Mouse (Mus musculus): ENCODE measurements around the gene Prss54.
"Not testable (repeated sequence)": the region's sequence is repeated elsewhere in the genome, so short reads cannot be mapped to it uniquely, and the experiment has no call there.

The Prss54 gene

GRCm38 (mm10) chr8:95576240-95576639, at the start of gene Prss54:
TSS of gene Prss54 (minus strand) at chr8:95576340.
- no peak for DNase-seq (ENCODE audit: low spot score in 2 of 2)

GRCm38 (mm10) chr8:95624833-95625232, 48.7 kb upstream of the Prss54 start:
- no peak for DNase-seq (ENCODE audit: low spot score in 2 of 2)

- DNase-seq (ENCODE audit: low spot score in 2 of 2): no peak
These were observed 43.9 kb upstream of the Prss54 start for GRCm38 (mm10) chr8:95620046-95620445.

- DNase-seq (ENCODE audit: low spot score in 2 of 2): no peak
These were observed 40.2 kb upstream of the Prss54 start for GRCm38 (mm10) chr8:95616383-95616782.

GRCm38 (mm10) chr8:95611769-95612168, 35.6 kb upstream of the Prss54 start:
- DNase-seq (ENCODE audit: low spot score in 2 of 2): no peak

- peak; percentile 8 to 50 for DNase-seq (ENCODE audit: low spot score in 2 of 2)
These were observed 34.6 kb upstream of the Prss54 start for GRCm38 (mm10) chr8:95610749-95611148.

GRCm38 (mm10) chr8:95609406-95609805, 33.3 kb upstream of the Prss54 start:
- no peak for DNase-seq (ENCODE audit: low spot score in 2 of 2)

- no peak for DNase-seq (ENCODE audit: low spot score in 2 of 2)
These were observed 31.1 kb upstream of the Prss54 start for GRCm38 (mm10) chr8:95607210-95607609.

GRCm38 (mm10) chr8:95606509-95606908, 30.4 kb upstream of the Prss54 start:
- not testable (repeated sequence) for DNase-seq (ENCODE audit: low spot score in 2 of 2)

- no peak for DNase-seq (ENCODE audit: low spot score in 2 of 2)
These were observed 26.0 kb upstream of the Prss54 start for GRCm38 (mm10) chr8:95602168-95602567.

GRCm38 (mm10) chr8:95601306-95601705, 25.2 kb upstream of the Prss54 start:
- DNase-seq (ENCODE audit: low spot score in 2 of 2): no peak

GRCm38 (mm10) chr8:95599861-95600260, 23.7 kb upstream of the Prss54 start:
- no peak for DNase-seq (ENCODE audit: low spot score in 2 of 2)

- DNase-seq (ENCODE audit: low spot score in 2 of 2): no peak
These were observed 20.7 kb upstream of the Prss54 start for GRCm38 (mm10) chr8:95596841-95597241.

GRCm38 (mm10) chr8:95595131-95595530, 19.0 kb upstream of the Prss54 start:
- DNase-seq (ENCODE audit: low spot score in 2 of 2): no peak

GRCm38 (mm10) chr8:95593439-95594393, 17.6 kb upstream of the Prss54 start:
- DNase-seq (ENCODE audit: low spot score in 2 of 2): peak in 1 of 2 experiments; percentile 8

GRCm38 (mm10) chr8:95592131-95592780, 16.1 kb upstream of the Prss54 start:
- DNase-seq (ENCODE audit: low spot score in 2 of 2): peak; percentile 30 to 67

- DNase-seq (ENCODE audit: low spot score in 2 of 2): no peak
These were observed 14.4 kb upstream of the Prss54 start for GRCm38 (mm10) chr8:95590539-95590938.

- no peak for DNase-seq (ENCODE audit: low spot score in 2 of 2)
These were observed 13.1 kb upstream of the Prss54 start for GRCm38 (mm10) chr8:95589282-95589681.

- no peak for DNase-seq (ENCODE audit: low spot score in 2 of 2)
These were observed 11.2 kb upstream of the Prss54 start for GRCm38 (mm10) chr8:95587339-95587738.

- no peak for DNase-seq (ENCODE audit: low spot score in 2 of 2)
These were observed 3.0 kb downstream of the Prss54 start for GRCm38 (mm10) chr8:95573146-95573545.

GRCm38 (mm10) chr8:95566809-95567208, 9.3 kb downstream of the Prss54 start:
- DNase-seq (ENCODE audit: low spot score in 2 of 2): no peak

- DNase-seq (ENCODE audit: low spot score in 2 of 2): peak in 1 of 2 experiments; percentile 7
These were observed 9.9 kb downstream of the Prss54 start for GRCm38 (mm10) chr8:95566217-95566616.

- peak in 1 of 2 experiments; percentile 8 for DNase-seq (ENCODE audit: low spot score in 2 of 2)
These were observed 20.2 kb downstream of the Prss54 start for GRCm38 (mm10) chr8:95555963-95556362.

Measured in spleen, postnatal 36 days (tissue).